Mouse (Mus musculus): ENCODE measurements around the gene Golga2.
"Not testable (repeated sequence)": the region's sequence is repeated elsewhere in the genome, so short reads cannot be mapped to it uniquely, and the experiment has no call there.

Golga2 gene

GRCm38 (mm10) chr2:32288371-32288931 is 1.3 kb downstream of the Golga2 start:
- no peak for DNase-seq (ENCODE audit: low spot score in 2 of 2)

GRCm38 (mm10) chr2:32289578-32289977 is 2.4 kb downstream of the Golga2 start:
- DNase-seq (ENCODE audit: low spot score in 2 of 2), result no peak

DNA sequence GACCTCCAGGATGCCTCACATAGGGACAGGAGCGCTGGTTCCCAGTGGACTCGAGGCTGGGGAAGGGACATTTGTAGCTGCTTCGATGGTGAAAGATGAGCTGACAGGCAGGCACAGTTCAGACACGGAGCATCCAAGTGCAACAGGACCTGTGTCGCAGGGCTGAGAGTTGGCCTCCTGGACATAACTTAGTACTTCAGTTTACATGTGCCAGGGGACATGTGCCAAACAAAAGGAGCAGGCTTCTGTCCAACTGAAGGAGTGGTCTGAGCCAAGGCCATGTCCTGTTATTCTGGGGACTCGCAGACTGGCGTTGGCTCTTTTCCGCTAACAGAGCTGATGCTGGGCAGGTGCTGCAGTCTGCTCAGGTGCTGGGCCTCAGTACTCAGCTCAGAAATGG is 7.2 kb downstream of the Golga2 start:
- no peak for DNase-seq (ENCODE audit: low spot score in 2 of 2)

- no peak for DNase-seq (ENCODE audit: low spot score in 2 of 2)
These were observed 8.1 kb downstream of the Golga2 start for GRCm38 (mm10) chr2:32295285-32295684.

GRCm38 (mm10) chr2:32295842-32296241 is 8.7 kb downstream of the Golga2 start:
- DNase-seq (ENCODE audit: low spot score in 2 of 2), result not testable (repeated sequence)

DNA sequence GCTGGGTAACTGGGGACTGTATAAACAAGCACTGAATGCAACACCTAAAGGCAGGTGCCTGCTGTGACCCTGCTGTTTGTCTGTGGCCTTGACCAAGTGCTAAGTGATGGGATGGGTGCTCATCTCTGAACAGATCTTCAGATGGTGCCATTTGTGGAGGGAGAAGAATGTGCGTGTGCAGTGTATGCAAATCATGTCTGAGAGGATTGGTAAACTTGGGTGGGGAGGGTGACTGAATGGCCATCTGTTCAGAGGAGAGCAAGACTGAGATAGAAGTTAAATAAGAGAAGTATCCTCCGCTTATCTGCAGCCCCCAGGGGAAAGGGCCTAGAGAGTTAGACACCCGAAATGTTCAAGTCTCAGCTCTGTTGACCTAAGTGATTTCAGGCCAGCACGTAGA is 12.3 kb downstream of the Golga2 start:
- no peak for DNase-seq (ENCODE audit: low spot score in 2 of 2)

- DNase-seq (ENCODE audit: low spot score in 2 of 2), result no peak
These were observed 15.8 kb downstream of the Golga2 start for GRCm38 (mm10) chr2:32302952-32303351.

DNA sequence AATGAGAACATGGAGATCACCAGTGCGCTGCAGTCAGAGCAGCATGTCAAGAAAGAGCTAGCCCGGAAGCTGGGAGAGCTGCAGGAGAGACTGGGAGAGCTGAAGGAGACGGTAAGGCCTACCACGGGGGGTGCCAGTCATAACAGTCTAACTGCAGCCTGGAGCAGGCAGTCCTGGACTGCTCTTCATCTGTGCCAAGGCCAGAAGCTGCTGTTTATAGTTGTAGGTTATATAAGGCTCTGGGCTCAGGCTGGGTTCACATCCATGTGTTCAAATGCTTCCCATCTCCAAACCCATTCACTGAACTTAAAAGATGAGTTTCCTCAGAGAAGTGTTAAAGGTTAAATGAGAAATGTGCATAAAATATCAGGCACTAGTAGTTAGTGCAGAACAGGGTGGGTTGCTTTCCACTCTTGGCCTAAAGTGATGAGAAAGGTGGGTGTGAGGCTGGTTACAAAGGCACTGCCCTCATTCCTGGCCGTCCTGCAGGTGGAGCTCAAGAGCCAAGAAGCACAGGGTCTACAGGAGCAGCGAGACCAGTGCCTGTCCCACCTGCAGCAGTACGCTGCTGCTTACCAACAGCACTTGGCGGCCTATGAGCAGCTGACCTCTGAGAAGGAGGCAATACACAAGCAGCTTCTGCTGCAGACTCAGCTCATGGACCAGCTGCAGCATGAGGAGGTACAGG is 17.1 kb downstream of the Golga2 start:
- DNase-seq (ENCODE audit: low spot score in 2 of 2), result no peak

DNA sequence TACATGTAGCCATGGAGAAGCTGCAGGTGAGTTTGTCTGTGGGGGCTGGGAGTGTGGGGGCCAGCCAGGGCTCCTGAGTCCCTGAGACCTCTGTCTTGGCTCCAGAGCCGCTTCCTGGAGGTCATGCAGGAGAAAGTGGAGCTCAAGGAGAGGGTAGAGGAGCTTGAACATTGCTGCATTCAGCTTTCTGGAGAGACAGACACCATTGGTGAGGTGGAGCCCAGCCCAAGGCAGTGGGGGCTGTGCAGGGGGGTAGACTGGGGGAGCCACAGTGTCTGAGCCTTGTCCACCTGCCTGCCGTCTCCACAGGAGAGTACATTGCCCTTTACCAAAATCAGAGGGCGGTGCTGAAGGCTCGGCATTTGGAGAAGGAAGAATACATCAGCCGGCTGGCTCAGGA is 18.5 kb downstream of the Golga2 start:
- DNase-seq (ENCODE audit: low spot score in 2 of 2), result no peak

GRCm38 (mm10) chr2:32306176-32306575 is 19.0 kb downstream of the Golga2 start:
- DNase-seq (ENCODE audit: low spot score in 2 of 2), result no peak

DNA sequence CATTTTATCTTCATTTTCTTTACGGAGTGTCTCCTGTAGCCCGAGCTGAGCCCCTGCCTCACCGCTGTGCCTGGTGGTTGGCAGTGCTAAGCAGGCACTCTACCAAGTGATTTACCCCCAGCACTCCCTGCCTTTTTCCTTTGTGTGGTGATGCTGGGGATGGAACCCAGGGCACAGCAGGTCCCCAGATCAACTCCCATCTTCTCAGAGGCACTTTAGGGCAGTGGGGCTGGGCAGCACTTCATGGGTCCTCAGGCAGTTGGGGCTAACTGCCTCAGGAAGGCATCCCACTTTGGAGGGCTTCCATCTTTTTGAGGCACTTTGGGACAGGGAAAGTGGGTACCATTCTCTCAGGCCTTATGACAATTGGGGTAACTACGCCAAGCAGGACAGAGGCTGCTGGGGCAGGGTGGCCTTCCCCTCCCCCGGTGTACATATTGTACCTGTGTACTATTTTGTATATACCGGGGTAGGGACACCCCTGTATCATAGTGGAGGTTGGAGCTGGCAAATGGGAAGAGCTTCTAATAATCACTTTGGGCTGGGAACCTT is 20.1 kb downstream of the Golga2 start:
- DNase-seq (ENCODE audit: low spot score in 2 of 2), result no peak

DNA sequence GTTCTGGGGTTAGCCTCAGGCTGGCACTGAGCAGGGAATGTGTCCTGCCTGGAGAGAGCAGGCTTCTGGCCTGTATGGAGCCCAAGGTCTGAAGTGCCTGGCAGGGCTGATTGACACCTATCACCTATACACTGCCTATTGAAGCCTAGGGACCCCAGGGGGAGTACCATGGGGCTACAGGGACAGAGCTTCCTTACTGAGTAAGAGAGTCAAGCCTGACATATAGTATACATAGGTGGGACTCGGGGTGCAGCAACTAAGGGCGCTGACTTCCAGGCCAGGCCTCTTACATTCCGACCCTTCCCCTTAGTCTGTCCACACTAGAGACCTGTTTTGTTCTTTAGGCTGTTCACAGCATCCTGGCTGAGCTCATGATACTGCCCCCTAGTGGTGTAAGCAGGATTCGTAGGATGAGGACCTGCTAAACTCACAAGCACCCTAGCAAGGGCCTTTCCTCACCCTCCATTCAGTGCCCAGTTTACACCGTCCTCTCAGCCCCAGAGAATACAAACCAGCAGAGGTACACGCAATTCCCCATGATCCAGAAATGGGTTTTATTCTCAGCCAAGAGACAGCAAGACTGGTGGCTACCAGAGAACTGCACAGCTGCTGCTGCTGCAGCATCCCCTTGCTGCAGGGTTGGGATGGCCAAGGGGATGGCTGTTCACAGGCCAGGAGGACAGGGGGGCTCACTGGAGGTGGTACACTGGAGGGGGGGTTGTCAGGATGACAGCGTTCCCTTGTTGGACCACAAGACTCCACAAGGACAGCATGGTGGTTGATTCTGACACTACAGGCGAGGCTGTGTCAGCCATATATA is 21.0 kb downstream of the Golga2 start:
- DNase-seq (ENCODE audit: low spot score in 2 of 2), result peak in 1 of 2 experiments; percentile 70

- no peak for DNase-seq (ENCODE audit: low spot score in 2 of 2)
These were observed 21.8 kb downstream of the Golga2 start for GRCm38 (mm10) chr2:32308870-32309568.

DNA sequence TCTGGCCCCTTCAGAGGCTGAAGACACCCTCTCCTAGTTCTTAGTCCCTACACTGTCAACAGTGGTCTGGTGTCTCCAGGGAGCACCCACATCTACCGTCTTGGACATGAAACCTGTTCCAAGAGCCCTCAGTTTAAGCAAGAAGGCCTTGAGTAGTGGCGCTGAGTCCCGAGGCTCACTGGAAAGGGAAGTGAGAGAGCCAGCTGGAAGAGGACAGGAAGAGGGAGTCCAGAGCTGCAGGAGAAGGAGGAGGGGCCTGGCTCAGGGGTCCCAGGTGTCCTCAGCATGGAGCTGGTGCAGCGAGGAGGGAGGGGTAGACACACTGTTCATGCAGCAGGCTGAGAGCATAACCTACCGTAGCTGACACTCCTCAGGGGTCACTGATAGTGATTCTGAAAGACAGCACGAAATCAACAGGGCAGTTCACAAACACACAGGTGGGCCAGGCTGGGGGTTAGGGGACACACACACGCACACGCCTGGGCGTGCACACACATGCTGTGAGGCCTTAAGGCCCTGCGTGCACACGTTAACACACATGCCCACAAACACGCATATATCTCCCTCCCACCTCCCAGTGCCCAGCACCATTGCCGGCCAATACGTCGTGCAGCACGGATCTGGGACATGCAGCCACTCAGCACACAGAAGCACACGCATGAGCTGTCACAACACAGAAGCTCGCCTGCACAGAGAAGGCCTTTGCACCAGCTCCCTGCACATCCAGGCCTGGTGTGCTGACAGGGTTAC is 23.1 kb downstream of the Golga2 start:
- no peak for DNase-seq (ENCODE audit: low spot score in 2 of 2)

DNA sequence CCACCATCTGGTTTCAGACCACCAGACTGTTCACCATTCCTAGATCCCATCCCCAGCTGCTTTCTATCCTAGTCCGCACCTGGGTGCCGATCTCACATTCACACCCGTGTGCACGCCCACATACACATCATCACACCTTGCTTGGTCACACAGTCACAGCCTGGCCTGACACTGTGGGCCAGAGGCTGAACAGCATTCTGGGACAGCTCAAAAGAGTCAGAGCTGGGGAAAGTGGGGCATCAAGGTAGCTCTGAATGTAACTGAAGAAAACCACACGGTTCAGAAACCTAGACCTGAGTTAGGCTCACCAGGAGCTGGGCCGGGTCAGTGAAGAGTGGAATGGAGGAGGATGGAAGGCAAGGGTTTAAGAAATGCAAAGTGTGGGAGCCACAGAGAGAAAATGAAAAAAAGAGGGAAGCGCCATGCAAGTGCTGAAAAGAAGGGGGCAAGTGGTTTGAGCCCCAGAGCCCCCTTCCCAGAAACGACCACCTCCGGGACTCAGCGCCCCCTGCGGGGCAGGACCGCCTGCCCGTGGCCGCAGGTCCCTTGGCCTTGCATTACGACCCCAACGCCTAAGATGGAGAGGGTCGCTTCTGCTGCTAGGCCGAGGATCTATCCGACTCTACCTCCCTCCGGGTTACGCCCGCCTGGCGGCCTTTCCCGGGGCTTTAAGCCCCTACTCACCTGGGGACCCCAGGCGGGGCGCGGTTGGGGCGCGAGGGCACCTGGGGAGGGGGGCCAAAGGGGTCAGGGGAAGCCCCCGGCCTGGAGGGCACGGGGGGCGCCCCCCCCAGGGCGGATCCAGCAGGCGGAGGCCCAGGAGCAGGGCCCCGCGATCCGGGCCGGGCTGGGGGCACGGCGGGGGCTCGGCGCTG is 24.5 kb downstream of the Golga2 start:
- DNase-seq (ENCODE audit: low spot score in 2 of 2), result no peak

- DNase-seq (ENCODE audit: low spot score in 2 of 2), result no peak
These were observed 25.3 kb downstream of the Golga2 start for GRCm38 (mm10) chr2:32312318-32312964.

DNA sequence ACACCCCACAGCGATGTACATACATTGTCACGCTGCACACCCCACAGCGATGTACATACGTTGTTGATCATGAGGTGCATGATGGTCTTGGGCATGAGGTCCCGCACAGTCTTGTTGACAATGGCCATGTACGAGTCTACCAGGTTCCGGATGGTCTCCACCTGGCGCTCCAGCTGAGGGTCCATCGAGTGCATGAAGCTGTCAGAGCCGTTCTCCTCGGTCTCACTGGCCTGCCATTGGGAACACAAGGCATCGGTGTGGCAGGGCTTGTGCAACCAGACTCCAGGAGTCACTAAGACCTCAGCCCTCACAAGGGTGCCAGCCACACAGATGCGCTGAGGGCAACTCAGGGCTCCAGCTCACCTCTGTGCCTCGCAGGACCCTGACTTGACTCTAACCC is 27.6 kb downstream of the Golga2 start:
- DNase-seq (ENCODE audit: low spot score in 2 of 2), result no peak

GRCm38 (mm10) chr2:32315751-32316150 is 28.6 kb downstream of the Golga2 start:
- no peak for DNase-seq (ENCODE audit: low spot score in 2 of 2)

GRCm38 (mm10) chr2:32316887-32317656 is 29.9 kb downstream of the Golga2 start:
- no peak for DNase-seq (ENCODE audit: low spot score in 2 of 2)
